Mouse (Mus musculus) urinary bladder, postnatal 36 days (tissue): ENCODE results near the gene Cfap58.
A peak's percentile ranks its signal among the peaks of the same experiment; 100 is the strongest.

Source experiments
- DNase-seq, 2 experiments: peaks; one replicate each; pipeline ENCODE4 v3.0.0; 2022; ENCODE audit warnings: low spot score in 2 of 2, mixed read lengths in 1 of 2

Cfap58 gene

GRCm38 (mm10) chr19:47937443-47938406 lies at the start of gene Cfap58:
Gene Cfap58 (plus strand): TSS chr19:47937675.
- peak; percentile 37 to 39 for DNase-seq

- no peak for DNase-seq
These were observed 49.4 kb upstream of the Cfap58 start for GRCm38 (mm10) chr19:47888037-47888436.

GRCm38 (mm10) chr19:47890489-47891130 lies 46.9 kb upstream of the Cfap58 start:
- no peak for DNase-seq

GRCm38 (mm10) chr19:47891562-47892312 lies 45.7 kb upstream of the Cfap58 start:
- no peak for DNase-seq

- DNase-seq: no peak
These were observed 44.4 kb upstream of the Cfap58 start for GRCm38 (mm10) chr19:47893092-47893491.

- no peak for DNase-seq
These were observed 38.9 kb upstream of the Cfap58 start for GRCm38 (mm10) chr19:47898472-47899079.

GRCm38 (mm10) chr19:47900012-47900411 lies 37.5 kb upstream of the Cfap58 start:
- no peak for DNase-seq

GRCm38 (mm10) chr19:47900558-47900957 lies 36.9 kb upstream of the Cfap58 start:
- no peak for DNase-seq

- DNase-seq: no peak
These were observed 34.9 kb upstream of the Cfap58 start for GRCm38 (mm10) chr19:47902316-47903201.

- no peak for DNase-seq
These were observed 33.8 kb upstream of the Cfap58 start for GRCm38 (mm10) chr19:47903679-47904078.

GRCm38 (mm10) chr19:47905081-47905480 lies 32.4 kb upstream of the Cfap58 start:
- DNase-seq: no peak

GRCm38 (mm10) chr19:47905603-47906002 lies 31.9 kb upstream of the Cfap58 start:
- no peak for DNase-seq

GRCm38 (mm10) chr19:47907596-47907995 lies 29.9 kb upstream of the Cfap58 start:
- no peak for DNase-seq

GRCm38 (mm10) chr19:47908961-47909371 lies 28.5 kb upstream of the Cfap58 start:
- no peak for DNase-seq

- no peak for DNase-seq
These were observed 27.9 kb upstream of the Cfap58 start for GRCm38 (mm10) chr19:47909387-47910116.

- no peak for DNase-seq
These were observed 27.3 kb upstream of the Cfap58 start for GRCm38 (mm10) chr19:47910117-47910618.

GRCm38 (mm10) chr19:47910751-47911150 lies 26.7 kb upstream of the Cfap58 start:
- no peak for DNase-seq

- DNase-seq: no peak
These were observed 24.1 kb upstream of the Cfap58 start for GRCm38 (mm10) chr19:47913344-47913743.

GRCm38 (mm10) chr19:47914191-47914590 lies 23.3 kb upstream of the Cfap58 start:
- DNase-seq: no peak

GRCm38 (mm10) chr19:47915251-47915650 lies 22.2 kb upstream of the Cfap58 start:
- no peak for DNase-seq
